Mouse (Mus musculus) skeletal muscle tissue, adult 2 months (tissue): ENCODE results near the gene Rnf166.
A peak's percentile ranks its signal among the peaks of the same experiment; 100 is the strongest.

Experiments used
- DNase-seq: peaks from one replicate; pipeline ENCODE4 v3.0.0-alpha.2; 2012; ENCODE audit warnings: low read depth, low spot score

Gene Rnf166

DNA sequence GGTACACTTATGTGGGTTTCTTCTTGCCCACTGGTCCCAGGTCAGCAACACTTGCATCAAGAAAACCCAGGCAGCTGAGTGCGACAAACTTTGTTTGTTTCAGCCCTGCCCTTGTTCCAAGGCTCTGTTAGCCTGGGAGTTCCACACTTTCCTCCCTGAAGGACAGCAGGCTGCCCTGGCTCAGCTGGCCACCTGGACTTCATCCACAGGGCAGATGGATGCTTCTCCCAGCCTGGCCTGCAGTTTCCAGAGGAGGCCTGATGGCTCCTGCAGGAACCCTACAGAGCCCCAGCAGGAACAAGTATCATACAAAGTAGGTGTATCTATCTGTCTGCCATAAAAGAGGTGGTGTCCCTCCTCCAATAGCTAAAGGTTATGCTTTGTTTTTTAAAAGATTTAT, 34.5 kb downstream of the Rnf166 start:
- no peak for DNase-seq

DNA sequence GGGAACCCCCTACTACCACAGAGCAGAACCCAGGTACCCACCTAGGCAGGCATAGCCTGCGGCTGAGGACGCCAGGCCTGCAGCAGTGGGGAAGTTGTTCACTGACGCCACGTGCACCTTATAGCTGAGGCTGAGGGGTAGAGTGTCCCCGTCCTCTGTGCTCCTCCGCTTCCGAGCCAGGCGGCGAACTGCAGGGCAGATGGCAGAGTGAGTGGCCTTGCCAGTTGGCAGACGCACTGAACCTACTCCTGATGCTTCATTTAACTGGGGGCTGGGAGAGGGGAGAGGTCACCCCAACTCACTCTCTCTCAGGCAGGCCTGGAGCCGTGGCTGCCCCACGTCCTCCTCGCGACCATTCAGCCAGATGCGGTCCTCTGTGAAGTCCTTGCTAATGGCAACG, 36.5 kb downstream of the Rnf166 start:
- no peak for DNase-seq

- no peak for DNase-seq
Observed at GRCm38 (mm10) chr8:122437708-122438331, 38.0 kb downstream of the Rnf166 start.

DNA sequence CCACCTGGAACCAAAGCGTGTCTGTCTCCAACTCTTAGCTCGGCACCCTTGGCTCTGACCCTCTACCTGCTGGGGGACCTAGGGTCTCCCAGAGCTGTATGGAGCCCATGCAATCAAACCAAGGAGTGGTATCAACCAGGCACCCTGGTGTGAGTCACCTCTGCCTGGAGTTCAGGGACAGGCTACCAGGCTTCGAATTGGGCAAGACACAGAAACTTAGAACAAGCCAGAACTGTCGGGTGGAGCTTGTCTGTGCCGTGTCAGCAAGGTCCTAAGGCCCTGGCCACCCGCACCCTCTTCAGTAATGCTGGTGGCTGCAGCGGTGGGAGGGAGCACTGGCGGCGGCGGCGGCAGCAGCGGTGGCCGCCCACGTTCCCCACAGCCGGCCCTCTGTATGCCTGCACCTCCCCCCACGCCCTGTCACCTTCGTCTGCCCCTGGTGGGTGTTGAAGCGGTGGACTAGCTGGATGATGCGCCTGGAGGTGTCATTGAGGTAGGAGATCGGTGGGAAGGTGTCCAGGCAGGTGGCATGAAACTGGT, 39.2 kb downstream of the Rnf166 start:
- DNase-seq: no peak

DNA sequence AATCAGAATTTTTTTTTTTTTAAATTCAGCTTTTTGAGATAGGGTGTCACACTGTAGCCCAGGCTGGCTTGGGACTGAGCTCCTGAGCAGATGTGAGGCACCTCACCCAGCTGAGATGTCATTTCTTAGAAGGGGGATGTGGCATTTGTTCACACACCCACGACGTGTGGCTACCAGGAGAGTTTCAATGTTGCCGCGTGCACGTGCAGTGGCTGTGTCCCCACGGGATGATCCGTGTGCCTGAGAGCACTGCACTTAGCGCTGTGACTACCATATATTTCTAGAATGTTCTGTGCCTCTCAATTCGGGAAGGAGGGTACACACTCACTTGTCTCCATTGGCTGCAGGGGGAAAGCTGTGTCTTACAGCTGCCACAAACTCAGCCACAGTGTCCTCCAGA, 39.7 kb downstream of the Rnf166 start:
- DNase-seq: no peak

DNA sequence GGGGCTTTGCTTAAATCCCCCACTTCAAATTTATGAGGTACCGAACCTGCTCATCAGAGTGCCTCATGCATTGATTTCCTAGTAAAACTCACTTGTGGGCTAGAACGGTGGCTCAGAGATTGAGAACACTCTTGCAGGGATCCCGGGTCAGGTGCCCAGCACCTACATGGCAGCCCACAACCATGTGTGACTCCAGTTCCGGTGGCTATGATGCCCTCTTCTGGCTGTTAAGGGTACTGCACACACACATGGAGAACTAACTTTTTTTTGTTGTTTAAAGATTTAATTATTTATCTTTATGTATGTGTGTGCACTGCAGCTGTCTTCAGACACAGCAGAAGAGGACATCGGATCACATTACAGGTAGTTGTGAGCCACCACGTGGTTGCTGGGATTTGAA, 40.5 kb downstream of the Rnf166 start:
- no peak for DNase-seq

DNA sequence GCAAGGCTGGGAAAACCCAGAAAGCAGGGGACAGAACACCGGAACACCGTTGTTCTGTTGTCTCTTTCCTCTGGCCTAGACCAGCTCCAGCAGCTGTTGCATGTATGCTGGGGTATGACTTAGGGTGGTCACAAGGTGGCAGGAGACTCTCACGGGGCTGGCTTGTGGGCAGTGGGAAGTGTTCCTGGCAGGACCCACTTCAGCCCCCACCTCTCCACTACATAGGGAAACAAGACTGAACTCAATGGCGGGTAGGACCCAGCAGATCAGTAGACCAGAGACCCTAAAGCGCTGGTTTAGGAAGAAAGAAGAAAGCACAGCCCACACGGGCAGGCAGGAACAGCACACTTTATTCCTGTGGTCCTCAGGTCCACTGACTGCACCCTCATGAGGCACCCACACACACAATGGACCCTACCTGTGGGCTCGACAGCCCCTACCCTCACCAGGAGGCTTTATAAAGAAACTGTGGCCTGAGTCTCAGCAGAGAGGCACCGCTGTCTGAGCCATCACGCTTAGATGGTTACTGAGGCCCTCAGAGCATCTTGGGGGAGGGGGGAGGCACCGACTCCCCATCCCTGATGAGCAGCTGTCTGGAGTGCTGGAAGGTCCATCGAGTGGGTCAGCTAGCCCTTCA, 42.5 kb downstream of the Rnf166 start:
- DNase-seq: no peak

DNA sequence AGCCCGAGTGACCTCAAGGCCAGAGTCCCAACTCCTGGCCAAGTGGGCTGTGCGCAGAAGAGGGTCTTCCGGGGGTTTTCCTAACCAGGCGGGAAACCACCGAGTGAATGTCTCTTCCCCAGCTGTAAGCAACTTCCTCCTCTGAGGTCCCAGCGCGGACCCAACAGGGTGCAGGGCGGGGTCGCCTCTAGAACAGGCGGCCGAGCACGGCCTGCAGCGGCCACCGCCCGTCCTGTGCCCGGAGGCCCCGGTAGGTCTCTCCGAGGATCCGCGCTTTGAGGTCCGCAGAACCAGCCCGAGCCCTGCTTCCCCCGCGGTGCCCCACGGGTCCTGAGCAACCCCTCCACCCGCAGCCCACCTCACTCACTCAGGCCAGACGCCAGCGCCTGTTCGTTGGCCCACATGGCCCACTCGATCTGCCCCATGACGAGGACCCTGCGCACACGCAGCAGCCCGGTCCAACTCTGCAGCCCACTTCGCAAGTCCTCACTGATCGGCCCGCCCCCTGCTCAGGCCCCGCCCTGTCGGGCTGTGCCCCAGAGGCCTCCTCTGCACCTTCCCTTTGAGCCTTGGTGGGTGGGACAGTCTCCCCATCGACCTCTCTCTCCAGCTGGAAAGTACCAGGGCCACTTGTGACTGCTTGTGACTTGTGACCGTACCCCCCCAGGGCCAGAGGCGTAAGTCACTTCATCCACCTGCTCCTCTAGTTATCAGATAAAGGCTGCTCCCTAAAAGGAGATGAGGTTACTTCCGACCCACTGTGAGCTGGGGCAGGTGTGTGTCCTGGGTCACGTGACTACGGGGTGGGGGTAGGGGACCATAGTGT, 43.2 kb downstream of the Rnf166 start, which contains the start of gene Cyba:
Gene Cyba, minus strand, starts transcription at position 488 of the 826 bp plus-strand sequence.
- peak; percentile 57 for DNase-seq

- DNase-seq: no peak
Observed at GRCm38 (mm10) chr8:122431694-122432442, 44.0 kb downstream of the Rnf166 start.

DNA sequence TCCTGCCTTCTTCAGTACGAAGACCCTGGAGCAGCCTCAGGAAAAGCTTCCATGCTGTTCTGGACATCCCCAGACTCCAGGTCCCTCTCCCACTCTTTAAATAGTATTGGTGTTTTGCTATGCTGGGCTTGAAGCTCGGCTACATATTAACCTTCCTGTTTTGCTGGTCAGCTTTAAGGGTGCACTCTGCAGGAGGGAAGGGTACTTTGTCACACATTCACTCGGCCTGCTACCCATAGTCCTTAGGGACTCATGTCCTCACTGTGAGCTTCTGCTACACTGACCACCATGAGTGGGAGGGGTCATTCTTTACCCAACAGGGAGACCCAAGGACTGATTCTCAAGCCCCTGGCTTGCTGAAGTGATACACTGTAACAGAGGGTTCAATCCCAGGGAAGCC, 45.2 kb downstream of the Rnf166 start:
- no peak for DNase-seq

- no peak for DNase-seq
Observed at GRCm38 (mm10) chr8:122430058-122430636, 45.7 kb downstream of the Rnf166 start.

DNA sequence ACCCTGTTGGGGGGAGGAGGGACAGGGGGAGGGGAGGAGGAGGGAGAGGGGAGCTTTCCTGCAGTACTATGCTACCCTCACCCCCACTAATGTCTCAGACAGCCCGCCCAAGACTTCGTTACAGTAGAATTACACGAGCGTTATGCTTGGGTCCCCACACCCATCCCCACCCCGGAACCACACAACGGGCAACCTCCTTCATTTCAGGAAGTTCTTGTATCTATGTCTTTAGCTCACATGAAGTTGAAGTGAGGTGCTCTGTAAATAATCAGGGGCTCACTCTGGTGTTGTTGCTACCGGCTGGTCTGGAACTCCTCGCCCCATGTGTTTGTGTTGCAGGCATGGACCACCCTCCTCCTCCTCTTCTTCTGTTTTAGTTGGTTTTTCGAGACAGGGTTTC, 47.7 kb downstream of the Rnf166 start:
- no peak for DNase-seq

- DNase-seq: no peak
Observed at GRCm38 (mm10) chr8:122427607-122428006, 48.3 kb downstream of the Rnf166 start.

GRCm38 (mm10) chr8:122426145-122426544, 49.7 kb downstream of the Rnf166 start:
- no peak for DNase-seq

DNA sequence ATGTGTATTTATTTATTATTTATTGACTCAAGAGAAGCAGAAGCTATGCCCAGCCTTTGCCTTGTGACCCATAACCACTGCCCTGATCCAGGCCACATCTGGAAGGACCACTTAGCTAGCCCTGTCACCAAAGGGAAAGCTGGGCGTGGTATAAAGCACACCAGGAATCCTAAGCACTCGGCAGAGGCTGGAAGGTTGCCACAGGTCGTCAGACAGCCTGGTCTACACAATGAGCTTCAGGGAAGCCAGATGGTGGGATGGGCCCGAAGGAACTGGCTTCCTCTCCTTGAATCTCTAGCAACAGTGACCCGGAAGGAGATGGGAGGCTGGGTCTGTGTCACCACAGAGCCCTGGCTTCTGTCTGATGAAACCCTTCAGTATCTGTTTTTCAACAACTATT, 52.2 kb downstream of the Rnf166 start:
- no peak for DNase-seq

- DNase-seq: no peak
Observed at GRCm38 (mm10) chr8:122423217-122423616, 52.6 kb downstream of the Rnf166 start.

GRCm38 (mm10) chr8:122421376-122422070, 54.3 kb downstream of the Rnf166 start, which contains the start of gene Il17c:
Gene Il17c (plus strand): TSS chr8:122422020.
- no peak for DNase-seq

DNA sequence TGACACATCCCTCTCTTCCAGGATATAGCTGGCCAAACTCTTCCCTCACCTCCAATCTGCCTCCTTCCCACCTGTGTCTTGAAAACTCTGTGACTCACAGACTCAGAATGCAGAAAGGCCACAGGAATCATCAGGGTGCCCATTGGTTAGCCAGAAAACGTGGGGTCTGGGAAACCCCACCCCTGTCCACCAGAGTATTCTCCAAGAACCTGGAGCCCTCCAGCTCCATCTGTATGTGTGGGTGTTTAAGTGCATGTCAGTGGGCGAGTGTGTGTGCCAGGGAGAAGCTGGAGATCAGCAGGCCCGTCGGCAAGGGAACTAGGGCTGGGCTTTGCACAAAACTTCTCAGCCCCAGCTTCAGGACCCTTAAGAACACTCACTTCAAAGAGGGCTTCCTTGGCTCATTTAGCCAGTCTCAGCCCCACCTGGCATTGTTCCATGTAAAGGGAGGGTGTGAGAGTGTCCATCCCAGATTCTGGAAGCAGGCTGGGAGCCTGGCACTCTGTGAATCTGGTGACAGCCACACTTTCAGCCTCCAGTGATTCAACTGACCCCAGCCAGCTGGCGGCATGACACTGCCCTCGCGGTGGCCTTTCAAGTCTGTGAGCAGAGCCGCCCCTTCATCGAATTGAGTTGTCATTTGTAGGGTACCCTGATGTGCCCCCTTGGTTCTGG, 55.8 kb downstream of the Rnf166 start:
- DNase-seq: no peak
